Mouse (Mus musculus) left cerebral cortex, postnatal 25 days (tissue): Measurements from ENCODE around the gene Igf2bp3. TPM values are rescaled to one million over a fixed set of nuclear protein-coding genes. Genes with fewer than 3 reads are reported as not detected.
A peak's percentile ranks its signal among the peaks of the same experiment; 100 is the strongest.

Experiments
- DNase-seq, 2 experiments: peaks; one replicate each; pipeline ENCODE4 v3.0.0; 2022; ENCODE audit warnings: low spot score in 2 of 2, mixed read lengths in 1 of 2
- intact Hi-C: fragments of 180-260 bp; cut with DNase I; formaldehyde crosslinking; loops from one replicate; pipeline ENCODE4 v1.15.1; 2025
- total RNA-seq, 2 experiments: library from RNA; stranded (reverse); gene quantifications; 2 replicates each; pipeline ENCODE4 v1.2.3; 2021

The Igf2bp3 gene
- total RNA-seq, 2 experiments from 2014 or later, result 0.16 TPM; not detected in 1

GRCm38 (mm10) chr6:49047848-49048247 is 166.9 kb downstream of the Igf2bp3 start:
- intact Hi-C loops, result no loop called here
- no peak for DNase-seq

- intact Hi-C loops, result no loop called here
- DNase-seq, result no peak
Measured at GRCm38 (mm10) chr6:49046976-49047375, 167.8 kb downstream of the Igf2bp3 start.

- intact Hi-C loops, result no loop called here
- no peak for DNase-seq
Measured at GRCm38 (mm10) chr6:49046502-49046901, 168.3 kb downstream of the Igf2bp3 start.

- DNase-seq, result peak; percentile 56 to 74
- intact Hi-C loops, result loop anchor here (5.0 kb wide), 1 partner anchor 358 kb away; the partner anchor contains the start of gene Stk31
Measured at GRCm38 (mm10) chr6:49039470-49040180, 175.1 kb downstream of the Igf2bp3 start.

GRCm38 (mm10) chr6:49037268-49037662 is 177.5 kb downstream of the Igf2bp3 start:
- no peak for DNase-seq
- intact Hi-C loops, result loop anchor here (5.0 kb wide), 1 partner anchor 360 kb away; the partner anchor contains the start of gene Stk31

GRCm38 (mm10) chr6:49036275-49037267 is 178.2 kb downstream of the Igf2bp3 start, which contains the start of gene Gpnmb:
Gene Gpnmb, plus strand, starts transcription at chr6:49036546.
- DNase-seq, result no peak
- intact Hi-C loops, result loop anchor here (5.0 kb wide), 1 partner anchor 361 kb away; the partner anchor contains the start of gene Stk31

Other genes with a start within 250 kb of the Igf2bp3 start
- not detected for gene Doxl2, start 240.0 kb downstream of the Igf2bp3 start, total RNA-seq
- not detected for gene Svs1, start 228.1 kb downstream of the Igf2bp3 start, total RNA-seq
- gene Gpnmb, start 178.4 kb downstream of the Igf2bp3 start, total RNA-seq, result 1 to 10 TPM; 1.3 to 1.7 TPM
- gene Malsu1, start 141.2 kb downstream of the Igf2bp3 start, total RNA-seq, result 10 to 100 TPM; 26.1 to 27.3 TPM
- gene Tra2a, start 49.1 kb upstream of the Igf2bp3 start, total RNA-seq, result 10 to 100 TPM; 74.1 to 80.5 TPM
- gene Ccdc126, start 104.3 kb upstream of the Igf2bp3 start, total RNA-seq, result 10 to 100 TPM in 1 of 2 experiments, 1 to 10 TPM in 1; 9.8 to 10.1 TPM
- 1 to 10 TPM in 1 of 2 experiments, under 1 TPM in 1; 0.85 to 1.6 TPM for gene Fam221a, start 152.8 kb upstream of the Igf2bp3 start, total RNA-seq
- gene Stk31, start 180.6 kb upstream of the Igf2bp3 start, total RNA-seq, result 1 to 10 TPM; 1.4 to 1.5 TPM